Mouse (Mus musculus) heart, embryonic 11.5 days (tissue): ENCODE data around the gene Bscl2. TPM values are rescaled to one million over a fixed set of nuclear protein-coding genes. Genes with fewer than 3 reads are reported as not detected.

Experiments
- ATAC-seq: fragments of 200-750 bp; cut with Nextera tagmentation; replicated peaks from 2 replicates; pipeline ENCODE4 v1.8.0; 2017; ENCODE audit warnings: moderate library complexity; ENCODE audit not compliant: insufficient number of reproducible peaks, low FRiP score, low TSS enrichment
- H3K27ac ChIP-seq: fragments of 300-500 bp; sonication (generic); 2 replicates; pipeline ENCODE4 v1.5.1; 2014; ENCODE audit warnings: mild to moderate bottlenecking, low read depth, low read length
- H3K27me3 ChIP-seq: fragments of 300-500 bp; sonication (generic); 2 replicates; pipeline ENCODE4 v1.6.1; 2014; ENCODE audit warnings: mild to moderate bottlenecking, low read length, mixed read lengths; ENCODE audit not compliant: control insufficient read depth, insufficient read depth
- H3K36me3 ChIP-seq: fragments of 300-500 bp; sonication (generic); 2 replicates; pipeline ENCODE4 v1.6.1; 2014; ENCODE audit warnings: mild to moderate bottlenecking, low read length, moderate library complexity, mixed read lengths; ENCODE audit not compliant: control insufficient read depth, insufficient read depth
- H3K4me1 ChIP-seq: fragments of 300-500 bp; sonication (generic); 2 replicates; pipeline ENCODE4 v1.6.1; 2014; ENCODE audit warnings: low read length; ENCODE audit not compliant: control insufficient read depth, insufficient read depth
- H3K4me2 ChIP-seq: fragments of 300-500 bp; sonication (generic); 2 replicates; pipeline ENCODE4 v1.6.1; 2014; ENCODE audit warnings: mild to moderate bottlenecking, moderate library complexity
- H3K4me3 ChIP-seq: fragments of 300-500 bp; sonication (generic); 2 replicates; pipeline ENCODE4 v1.5.1; 2014; ENCODE audit warnings: low read depth, low read length
- H3K9ac ChIP-seq: fragments of 300-500 bp; sonication (generic); 2 replicates; pipeline ENCODE4 v1.6.1; 2014; ENCODE audit warnings: mild to moderate bottlenecking, low read depth, low read length, moderate library complexity
- H3K9me3 ChIP-seq: fragments of 300-500 bp; sonication (generic); replicated peaks from 2 replicates; pipeline ENCODE4 v1.6.1; 2016; ENCODE audit warnings: low read length; ENCODE audit not compliant: control insufficient read depth
- WGBS: fragments of 180-500 bp; shearing (Covaris S2); extraction: QIAGEN DNeasy Blood & Tissue Kit; methylation state at CpG from one replicate; pipeline ENCODE4 v1.1.7; 2014; ENCODE audit not compliant: insufficient replicate concordance; 5-methylcytosine and 5-hydroxymethylcytosine counted together
- polyA plus RNA-seq: library from polyadenylated mRNA; unstranded; fragments of >200 nt; fragmentation: Nextera tagmentation; extraction: Ambion mirVana; gene quantifications from 2 replicates; pipeline ENCODE4 v1.2.1, GENCODE M21; 2014

The Bscl2 gene
- polyA plus RNA-seq, 1 experiment from 2014 or later = 41.7 TPM

DNA sequence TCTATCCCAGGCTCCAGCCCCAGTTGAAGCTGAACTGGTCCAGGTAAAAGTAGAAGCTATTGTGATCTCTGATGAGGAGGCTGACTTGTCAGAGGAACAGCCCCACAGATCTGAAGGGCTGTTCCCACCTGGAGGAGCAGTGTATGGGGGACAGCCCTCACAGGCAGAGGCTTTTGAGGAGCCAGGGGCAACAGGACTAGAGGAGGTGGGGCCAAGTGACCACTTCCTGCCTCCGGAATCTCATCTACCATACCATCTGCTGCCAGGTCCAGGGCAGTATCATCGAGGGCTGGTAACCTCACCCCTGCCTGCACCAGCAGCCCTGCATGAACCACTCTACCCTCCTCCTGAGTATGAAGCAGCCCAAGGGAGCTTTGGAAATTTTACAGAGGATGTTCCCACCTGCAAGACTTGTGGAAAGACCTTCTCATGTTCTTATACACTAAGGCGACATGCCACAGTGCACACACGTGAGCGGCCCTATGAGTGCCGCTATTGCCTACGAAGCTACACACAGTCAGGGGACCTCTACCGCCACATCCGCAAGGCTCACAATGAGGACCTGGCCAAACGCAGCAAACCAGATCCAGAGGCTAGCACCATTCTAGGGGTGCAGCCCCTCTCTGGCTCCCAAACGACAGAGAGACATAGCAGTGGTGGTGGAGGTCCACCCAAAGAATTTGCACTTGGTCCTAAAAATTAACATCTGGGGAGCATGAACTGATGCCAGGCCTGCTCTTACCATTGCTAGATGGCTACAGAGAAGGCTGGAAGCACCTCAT lies 33.2 kb upstream of the Bscl2 start:
- H3K4me3 ChIP-seq = no peak overlapping the region
- H3K27ac ChIP-seq = no peak overlapping the region
- no peaks in the 10 kb centered on the region for H3K9me3 ChIP-seq
- H3K36me3 ChIP-seq = peaks cover 4% of the 10 kb centered on the region
- peaks cover 3% of the 10 kb centered on the region; the same call in 1 of the 2 replicates for H3K4me1 ChIP-seq
- H3K4me2 ChIP-seq = no peak overlapping the region
- H3K9ac ChIP-seq = no peak overlapping the region
- H3K27me3 ChIP-seq = no peaks in the 10 kb centered on the region
- ATAC-seq = no peak
- WGBS = 85% methylated on average over 11 of the region's 11 CpGs

GRCm38 (mm10) chr19:8806810-8807209 lies 30.5 kb upstream of the Bscl2 start:
- no peak for ATAC-seq
- Histone ChIP-seq H3K4me1 (peaks cover 3% of the 10 kb centered on the region; the same call in 1 of the 2 replicates), H3K27me3 (no peaks in the 10 kb centered on the region), H3K4me3 (no peak overlapping the region), H3K9ac (no peak overlapping the region), H3K36me3 (peaks cover 10% of the 10 kb centered on the region), H3K9me3 (no peaks in the 10 kb centered on the region), H3K27ac (no peak overlapping the region), H3K4me2 (no peak overlapping the region)
- WGBS = 92% methylated on average over 5 of the region's 5 CpGs

- no peak overlapping the region for H3K27ac ChIP-seq
- 85% methylated on average over 11 of the region's 11 CpGs for WGBS
- no peaks in the 10 kb centered on the region for H3K9me3 ChIP-seq
- ATAC-seq = no peak
- H3K9ac ChIP-seq = no peak overlapping the region
- no peaks in the 10 kb centered on the region for H3K27me3 ChIP-seq
- no peak overlapping the region for H3K4me3 ChIP-seq
- H3K36me3 ChIP-seq = peaks cover 9% of the 10 kb centered on the region
- no peak overlapping the region for H3K4me2 ChIP-seq
- H3K4me1 ChIP-seq = peaks cover 7% of the 10 kb centered on the region
These were observed 21.5 kb upstream of the Bscl2 start for GRCm38 (mm10) chr19:8815812-8816211.

DNA sequence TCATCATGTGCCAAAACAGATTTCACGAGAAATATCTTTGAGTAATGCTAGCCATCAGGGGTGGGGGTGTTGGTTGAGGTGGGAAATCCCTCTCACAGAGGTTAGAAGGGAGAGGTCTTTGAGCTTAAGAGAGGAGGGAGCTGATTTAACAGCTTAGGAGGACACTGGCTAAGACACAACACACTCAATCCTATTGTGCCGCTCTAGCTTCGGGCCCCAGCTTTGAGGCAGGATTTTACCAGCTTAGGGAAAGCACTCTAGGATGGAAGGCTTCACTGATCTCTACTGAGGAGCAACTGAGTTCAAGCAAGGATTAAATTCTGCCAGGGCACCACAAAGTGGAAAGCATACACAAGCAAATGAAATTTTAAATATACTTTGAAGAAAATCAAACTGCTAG lies 20.3 kb upstream of the Bscl2 start:
- H3K4me3 ChIP-seq = no peak overlapping the region
- 79% methylated on average over 3 of the region's 3 CpGs for WGBS

DNA sequence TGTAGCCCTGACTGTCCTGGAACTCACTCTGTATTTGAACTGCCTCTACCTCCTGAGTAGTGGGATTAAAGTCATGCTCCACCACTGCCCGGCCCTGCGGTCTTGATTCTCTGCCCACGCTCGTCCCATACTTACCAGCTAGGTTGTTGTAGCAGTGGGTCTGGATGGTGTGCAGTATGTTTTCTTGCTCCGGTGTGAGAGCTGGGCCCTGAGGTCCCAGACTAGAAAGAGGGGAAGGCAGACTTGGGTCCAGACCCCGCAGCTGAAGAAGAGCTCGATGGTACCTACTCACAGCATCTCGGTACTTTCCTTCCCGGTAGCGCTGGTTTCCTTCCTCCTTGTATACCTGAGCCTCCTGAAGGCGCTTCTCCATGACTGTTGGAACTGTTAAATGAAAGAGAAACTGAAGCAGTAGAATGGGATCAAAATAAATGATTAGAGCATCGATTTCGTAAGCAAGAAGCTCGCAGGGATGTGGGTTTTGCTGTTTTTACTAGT lies 18.9 kb upstream of the Bscl2 start:
- peak overlapping the region; percentile 97 for H3K4me2 ChIP-seq
- peak overlapping the region; percentile 100 for H3K4me3 ChIP-seq
- H3K27ac ChIP-seq = peak overlapping the region; percentile 100
- H3K9me3 ChIP-seq = no peaks in the 10 kb centered on the region
- no peaks in the 10 kb centered on the region for H3K27me3 ChIP-seq
- peak overlapping the region; percentile 99 for H3K9ac ChIP-seq
- 26% methylated on average over 14 of the region's 14 CpGs for WGBS
- H3K36me3 ChIP-seq = peaks cover 8% of the 10 kb centered on the region
- ATAC-seq = no peak
- H3K4me1 ChIP-seq = peaks cover 17% of the 10 kb centered on the region

More for the DNA sequence above, 20.3 kb upstream of the Bscl2 start:
- H3K4me1 ChIP-seq = peaks cover 10% of the 10 kb centered on the region
- H3K27ac ChIP-seq = no peak overlapping the region
- peak overlapping the region; percentile 29 for H3K9ac ChIP-seq
- H3K4me2 ChIP-seq = peak overlapping the region; percentile 0; the same call in 1 of the 2 replicates
- no peaks in the 10 kb centered on the region for H3K27me3 ChIP-seq
- ATAC-seq = no peak
- no peaks in the 10 kb centered on the region for H3K9me3 ChIP-seq
- peaks cover 9% of the 10 kb centered on the region for H3K36me3 ChIP-seq

DNA sequence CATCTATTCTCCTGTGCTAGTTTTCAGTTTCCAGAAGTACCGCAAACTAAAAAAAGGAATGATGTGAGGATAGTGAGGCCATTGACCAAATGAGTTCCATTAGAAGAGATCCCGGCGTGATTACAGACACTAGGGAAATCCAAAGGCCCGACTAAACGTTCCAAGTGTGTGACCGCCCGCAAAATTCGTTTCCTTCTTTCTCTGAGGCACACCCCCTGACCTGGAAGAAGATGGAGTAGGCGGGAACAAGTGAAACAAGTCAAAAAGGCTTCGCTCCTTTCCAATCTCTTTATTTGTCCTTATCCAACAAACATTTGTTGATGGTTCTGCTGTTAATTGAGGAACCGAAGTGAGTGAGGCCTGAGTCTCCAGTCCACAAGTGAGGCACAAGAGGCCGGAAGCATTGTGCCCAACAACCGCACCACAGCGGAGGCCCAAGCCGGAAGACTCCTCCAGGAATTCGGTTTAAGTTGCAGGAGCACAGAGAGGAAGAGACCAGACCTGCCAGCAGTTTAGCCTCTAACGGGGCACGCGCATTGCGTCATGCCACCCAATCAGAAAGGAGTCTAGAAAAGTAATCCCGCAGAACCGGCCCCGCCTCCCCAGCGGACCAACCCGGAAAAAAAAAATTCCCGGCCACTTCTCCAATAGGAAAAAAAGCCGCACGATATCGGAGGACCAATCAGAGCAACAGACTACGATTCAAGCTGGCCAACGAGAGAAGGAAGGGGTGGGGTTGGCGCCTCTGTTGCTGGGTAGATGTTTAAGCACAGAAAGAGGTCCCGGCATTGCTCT lies 18.3 kb upstream of the Bscl2 start, which contains the start of gene Ttc9c:
TSS of gene Ttc9c (minus strand) at position 533 of the 795 bp plus-strand sequence.
- Histone ChIP-seq H3K27ac (peak within 1 kb of the TSS; percentile 100), H3K27me3 (no peaks in the 10 kb centered on the region), H3K4me2 (peak within 1 kb of the TSS; percentile 97), H3K9ac (peak within 1 kb of the TSS; percentile 99), H3K36me3 (peaks cover 14% of the 10 kb centered on the region), H3K9me3 (no peaks in the 10 kb centered on the region), H3K4me3 (peak within 1 kb of the TSS; percentile 100), H3K4me1 (peaks cover 17% of the 10 kb centered on the region)
- WGBS = under 1% methylated on average over 33 of the region's 33 CpGs
- peak; percentile 87 for ATAC-seq

GRCm38 (mm10) chr19:8819596-8820423 lies 17.5 kb upstream of the Bscl2 start, which contains the start of gene Hnrnpul2:
Hnrnpul2 (plus strand) TSS chr19:8820010.
- Histone ChIP-seq H3K4me1 (peaks cover 17% of the 10 kb centered on the region), H3K4me3 (peak within 1 kb of the TSS; percentile 100), H3K27ac (peak within 1 kb of the TSS; percentile 100), H3K27me3 (no peaks in the 10 kb centered on the region), H3K36me3 (peaks cover 15% of the 10 kb centered on the region), H3K9ac (peak within 1 kb of the TSS; percentile 99), H3K9me3 (no peaks in the 10 kb centered on the region), H3K4me2 (peak within 1 kb of the TSS; percentile 97)
- WGBS = under 1% methylated on average over 83 of the region's 83 CpGs
- peak; percentile 96 for ATAC-seq
